Mouse (Mus musculus) liver, embryonic 14 days (tissue): ENCODE measurements around the gene Myocos. TPM values are rescaled to one million over a fixed set of nuclear protein-coding genes. Genes with fewer than 3 reads are reported as not detected.

ENCODE experiments used
- polyA plus RNA-seq: library from polyadenylated mRNA; depleted of rRNA; stranded (reverse); fragments of >200 nt; gene quantifications from 2 replicates; pipeline ENCODE4 v1.2.3, GENCODE M21; 2012; rRNA removed

Myocos gene
- polyA plus RNA-seq = not detected in 2 replicates

GRCm38 (mm10) chr1:162658119-162658518, at the start of gene Myocos:
Gene Myocos, minus strand, starts transcription at chr1:162658219.

GRCm38 (mm10) chr1:162639051-162639750, 18.8 kb downstream of the Myocos start, which contains the start of gene Myoc:
Gene Myoc, plus strand, starts transcription at chr1:162639155.

Other genes with a start within 250 kb of the Myocos start
- gene Dnm3, start 180.2 kb downstream of the Myocos start, polyA plus RNA-seq = 0.72 and 0.76 TPM in 2 replicates
- 5.0 and 5.5 TPM in 2 replicates for gene Mettl13, start 109.7 kb downstream of the Myocos start, polyA plus RNA-seq
- gene Vamp4, start 87.7 kb downstream of the Myocos start, polyA plus RNA-seq = 5.9 and 6.6 TPM in 2 replicates
- gene Myoc, start 19.1 kb downstream of the Myocos start, polyA plus RNA-seq = 0.01 TPM in 1 of 2 replicates, not detected in the other
- 11.0 and 15.3 TPM in 2 replicates for gene Prrc2c, start 82.3 kb upstream of the Myocos start, polyA plus RNA-seq
- gene Fmo4, start 155.8 kb upstream of the Myocos start, polyA plus RNA-seq = 1.9 and 2.7 TPM in 2 replicates
- 12.7 and 14.3 TPM in 2 replicates for gene Fmo1, start 208.4 kb upstream of the Myocos start, polyA plus RNA-seq
- gene Fmo2, start 240.5 kb upstream of the Myocos start, polyA plus RNA-seq = 0.06 and 0.11 TPM in 2 replicates